Comparison of ENCODE assay signal across 8 mouse cellular contexts in genomic region chr13:76759832-76760490, GRCm38 (mm10).
DNase-seq lines count a peak whose midpoint lies in the region; ATAC-seq and TF ChIP-seq lines count a peak whose summit lies in the region.

No protein-coding gene starts in this region.

- H3K36me3 ChIP-seq in forebrain, embryonic 12.5 days (replicated peaks) = no peaks in the 10 kb centered on the region

- no peak overlapping the region for H3K27ac ChIP-seq in forebrain, embryonic 12.5 days

- H3K4me1 ChIP-seq in forebrain, embryonic 12.5 days = no peaks in the 10 kb centered on the region

- ATAC-seq in forebrain, embryonic 12.5 days (ENCODE audit: low FRiP score) = peak; percentile 75; the same call in 1 of the 2 replicates

- no peak overlapping the region for H3K4me2 ChIP-seq in forebrain, embryonic 12.5 days

- no peak overlapping the region for H3K4me3 ChIP-seq in forebrain, embryonic 12.5 days (replicated peaks)

- no peaks in the 10 kb centered on the region for H3K9me3 ChIP-seq in forebrain, embryonic 12.5 days

- H3K9ac ChIP-seq in forebrain, embryonic 12.5 days = no peak overlapping the region

- DNase-seq in gastrocnemius, adult 18-20 months (ENCODE audit: low spot score) = peak; percentile 27
- DNase-seq in gastrocnemius, postnatal 25 days = no peak
- peak; percentile 82 for DNase-seq in 3T3-L1 (ENCODE audit: low read depth, low spot score)
- peak; percentile 81 for DNase-seq in brain, embryonic 14.5 days (ENCODE audit: low read depth)
- peak; percentile 47 for DNase-seq in layer of hippocampus, adult 9-10 months (ENCODE audit: low spot score)
- peak; percentile 78 for DNase-seq in mesoderm, embryonic 11.5 days (ENCODE audit: low read depth, low spot score)
- peak; percentile 8 for DNase-seq in thymus, postnatal 14 days

- WGBS in forebrain, embryonic 12.5 days = 28% methylated on average over 6 of the region's 6 CpGs

- peak; percentile 68; the same call in 1 of the 2 replicates for TF ChIP-seq CTCF in brain, embryonic 14.5 days (IDR thresholded peaks at IDR 0.05; ENCODE audit: borderline replicate concordance, extremely low read depth, insufficient read depth, insufficient read length)

- no peak for TF ChIP-seq POLR2A in brain, embryonic 14.5 days (IDR thresholded peaks at IDR 0.05; ENCODE audit: borderline replicate concordance, extremely low read depth, insufficient read depth, insufficient read length, poor library complexity, severe bottlenecking)

- no peaks in the 10 kb centered on the region for H3K27me3 ChIP-seq in forebrain, embryonic 12.5 days
